Mouse (Mus musculus) adrenal gland, adult 8-10 months (tissue): ENCODE results near the gene Csrnp2. TPM values are rescaled to one million over a fixed set of nuclear protein-coding genes. Genes with fewer than 3 reads are reported as not detected.

Experiments
- DNase-seq: peaks from one replicate; pipeline ENCODE4 v3.0.0; 2022
- total RNA-seq, 4 experiments: library from RNA; stranded (reverse); gene quantifications; 2 replicates each; pipeline ENCODE4 v1.2.4; 2022

The Csrnp2 gene
- total RNA-seq, 4 experiments from 2014 or later: 5.7 to 8.5 (median 6.7) TPM

DNA sequence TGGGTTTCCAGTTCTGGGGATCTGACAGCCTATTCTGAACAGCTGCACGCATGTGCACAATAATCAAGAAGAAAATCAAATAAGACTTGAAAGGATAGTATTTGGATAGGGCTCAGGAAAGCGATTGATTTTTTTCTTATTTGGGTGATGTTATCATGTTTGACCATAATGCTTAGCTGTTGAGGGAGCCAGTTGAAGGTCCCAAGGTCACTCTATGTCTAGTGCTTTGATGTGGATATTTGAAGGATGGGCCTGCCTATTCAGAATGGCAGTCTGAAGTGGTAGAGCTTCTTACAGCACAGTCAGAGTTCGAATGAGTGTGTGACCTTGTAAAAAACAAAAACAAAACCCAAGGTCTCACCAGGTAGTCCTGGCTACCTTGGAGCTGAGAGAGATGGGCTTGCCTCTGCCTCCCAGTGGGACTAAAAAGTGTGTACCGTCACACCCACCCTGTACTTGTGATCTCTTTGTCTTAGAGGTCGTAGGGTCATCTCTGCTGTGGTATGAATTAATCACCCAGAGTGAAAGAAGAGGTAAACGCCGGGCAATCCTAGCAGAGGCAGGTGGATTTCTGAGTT lies 21.3 kb downstream of the Csrnp2 start:
- DNase-seq: no peak

GRCm38 (mm10) chr15:100470037-100470436 lies 25.3 kb downstream of the Csrnp2 start:
- DNase-seq: no peak

- no peak for DNase-seq
These were observed 26.1 kb downstream of the Csrnp2 start for GRCm38 (mm10) chr15:100469189-100469545.

DNA sequence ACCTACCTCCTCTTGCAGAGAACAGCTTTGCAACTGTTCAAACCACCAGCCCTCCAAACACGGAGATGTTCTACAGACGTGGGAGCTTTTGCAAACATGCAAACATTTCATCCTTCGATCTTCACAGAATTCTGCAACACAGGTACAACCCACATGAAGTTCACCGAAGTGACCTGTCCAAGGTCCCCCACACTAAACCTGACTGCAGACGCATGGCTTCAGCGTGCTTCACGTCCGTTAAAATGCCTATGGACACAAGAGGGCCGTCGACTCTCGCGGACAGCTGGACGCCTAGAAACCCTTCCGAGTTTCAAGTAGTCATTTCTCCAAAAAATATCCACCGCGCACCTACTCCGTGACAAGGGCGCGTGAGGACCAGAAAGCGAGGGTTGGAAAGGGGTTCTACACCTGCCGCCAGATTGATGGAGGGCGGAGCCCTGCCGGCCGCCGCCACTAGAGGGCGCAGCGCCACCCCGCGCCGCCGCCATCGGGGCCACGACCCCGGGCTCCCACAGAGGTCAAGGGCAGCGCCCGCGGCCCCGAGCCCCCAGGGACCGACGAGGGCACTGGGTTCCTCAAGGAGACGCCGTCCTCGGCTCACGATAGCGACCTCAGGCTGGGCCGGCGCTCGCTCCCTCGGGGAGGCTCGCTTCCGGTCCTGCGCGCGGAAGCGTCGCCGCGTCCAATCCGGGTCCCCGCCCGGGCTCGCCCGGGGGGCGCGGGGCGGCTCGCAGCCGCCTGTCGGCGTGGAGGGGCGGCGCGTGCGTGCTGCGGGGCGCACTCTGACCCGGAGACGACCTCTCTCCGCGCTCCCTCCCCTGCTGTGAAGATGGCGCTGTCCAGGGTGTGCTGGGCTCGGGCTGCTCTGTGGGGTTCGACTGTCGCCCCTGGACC lies 26.7 kb downstream of the Csrnp2 start, which contains the start of gene Letmd1:
Gene Letmd1 (plus strand): TSS at position 729 of the 894 bp plus-strand sequence.
- DNase-seq: peak; percentile 85

GRCm38 (mm10) chr15:100467738-100468137 lies 27.6 kb downstream of the Csrnp2 start:
- no peak for DNase-seq

- DNase-seq: no peak
These were observed 29.9 kb downstream of the Csrnp2 start for GRCm38 (mm10) chr15:100465432-100465831.

DNA sequence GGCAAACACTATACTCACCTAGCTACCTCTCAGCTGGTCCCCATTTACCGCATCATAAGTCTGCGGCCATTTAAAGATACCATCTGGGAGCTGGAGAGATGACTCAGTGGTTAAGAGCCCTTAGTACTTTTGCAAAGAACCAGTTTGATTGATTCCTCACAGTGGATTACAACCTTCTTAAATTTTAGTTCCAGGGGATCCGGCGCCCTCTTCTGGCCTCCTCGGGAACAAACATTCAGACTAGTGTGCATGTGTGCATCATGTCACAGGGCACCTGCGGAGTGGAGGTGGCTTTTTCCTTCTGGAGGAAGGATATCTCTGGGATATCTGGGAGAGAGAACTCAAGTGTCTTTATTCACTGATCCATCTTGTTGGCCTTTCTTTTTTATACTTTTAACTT lies 31.6 kb downstream of the Csrnp2 start:
- DNase-seq: peak; percentile 64

DNA sequence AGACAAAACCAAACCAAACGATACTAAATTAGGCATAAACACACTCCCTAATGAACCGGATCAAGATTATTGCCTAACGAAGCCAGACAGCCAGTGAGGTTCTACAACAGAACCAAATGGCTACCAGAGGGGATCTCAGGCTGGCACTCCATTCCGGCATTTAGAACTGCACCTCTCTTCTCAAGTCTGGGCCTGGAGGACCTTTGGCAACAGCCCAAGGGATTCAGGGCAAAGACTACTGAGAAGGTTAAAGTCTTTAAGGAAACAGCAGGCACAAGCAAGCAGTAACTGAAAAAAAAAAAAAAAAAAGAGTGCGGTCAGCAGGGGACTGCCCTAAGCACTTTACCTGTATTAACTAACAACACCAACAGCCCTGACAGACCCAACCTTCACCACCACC lies 33.2 kb downstream of the Csrnp2 start:
- DNase-seq: no peak

- no peak for DNase-seq
These were observed 33.6 kb downstream of the Csrnp2 start for GRCm38 (mm10) chr15:100461646-100462045.

DNA sequence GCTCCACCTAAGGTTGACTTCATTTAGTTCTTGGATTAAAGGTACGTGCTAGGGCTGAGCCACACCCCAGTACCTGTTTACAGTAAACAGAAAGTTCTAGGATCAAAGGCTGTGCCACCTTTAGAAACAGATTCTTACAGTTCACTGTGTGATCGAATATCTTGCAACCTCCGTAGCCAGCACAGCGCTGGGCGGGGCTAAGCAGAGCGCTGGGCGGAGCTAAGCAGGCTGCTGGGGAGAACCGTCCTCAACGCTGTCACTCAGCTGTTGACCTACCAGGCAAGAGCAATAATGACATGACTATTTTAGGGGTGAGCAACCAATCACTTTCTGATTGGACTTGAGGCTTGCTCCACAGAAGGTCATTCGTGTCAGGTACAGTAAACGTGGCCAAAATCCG lies 34.3 kb downstream of the Csrnp2 start:
- DNase-seq: no peak

DNA sequence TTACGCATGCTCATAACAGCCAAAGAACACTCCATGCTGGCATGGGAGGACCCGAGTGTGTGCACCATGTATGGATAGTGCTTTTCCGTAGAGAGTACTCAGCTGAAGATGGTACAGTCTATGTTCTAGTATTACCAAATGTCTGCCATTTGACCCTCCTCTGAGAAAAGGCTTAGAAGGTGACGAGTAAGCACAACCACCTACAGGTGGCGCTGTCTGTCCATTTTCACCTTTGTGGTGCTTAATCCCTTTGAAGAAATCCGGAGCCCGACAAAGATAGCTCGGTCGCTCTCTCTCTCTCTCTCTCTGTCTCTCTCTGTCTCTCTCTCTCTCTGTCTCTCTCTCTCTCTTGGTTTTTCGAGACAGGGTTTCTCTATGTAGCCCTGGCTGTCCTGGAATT lies 37.2 kb downstream of the Csrnp2 start:
- DNase-seq: no peak

GRCm38 (mm10) chr15:100457340-100457739 lies 37.9 kb downstream of the Csrnp2 start:
- DNase-seq: no peak

DNA sequence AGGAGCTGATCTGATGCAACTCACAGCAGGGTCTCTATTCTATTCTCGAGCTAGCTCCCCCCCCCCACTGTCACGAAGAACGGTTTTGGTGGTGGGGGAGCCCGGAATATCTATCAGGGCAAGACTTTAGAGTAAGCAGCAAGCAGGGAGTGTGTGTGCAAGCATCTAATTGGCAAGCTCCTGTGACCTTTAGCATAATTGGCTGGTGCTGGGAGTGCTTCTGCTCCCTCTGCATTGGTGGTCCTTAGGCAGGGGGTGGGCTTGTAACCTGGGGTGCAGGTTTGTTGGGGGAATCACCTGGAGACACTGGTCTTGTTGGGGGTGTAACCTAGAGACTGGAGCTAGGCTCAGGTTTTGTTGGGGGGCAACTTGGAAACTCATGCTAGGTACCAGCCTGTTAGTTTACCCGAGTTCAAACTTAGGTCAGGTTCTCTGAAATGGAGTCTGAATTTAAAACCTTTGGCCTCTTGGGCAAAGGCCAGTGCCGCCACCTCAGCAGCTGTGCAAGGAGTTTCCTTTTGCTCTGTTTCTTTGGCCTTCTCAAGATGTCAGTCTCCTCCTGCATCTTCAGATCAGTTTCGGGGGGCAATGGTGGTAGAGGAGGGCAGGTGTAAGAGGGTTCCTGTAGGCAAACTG lies 38.8 kb downstream of the Csrnp2 start:
- no peak for DNase-seq

DNA sequence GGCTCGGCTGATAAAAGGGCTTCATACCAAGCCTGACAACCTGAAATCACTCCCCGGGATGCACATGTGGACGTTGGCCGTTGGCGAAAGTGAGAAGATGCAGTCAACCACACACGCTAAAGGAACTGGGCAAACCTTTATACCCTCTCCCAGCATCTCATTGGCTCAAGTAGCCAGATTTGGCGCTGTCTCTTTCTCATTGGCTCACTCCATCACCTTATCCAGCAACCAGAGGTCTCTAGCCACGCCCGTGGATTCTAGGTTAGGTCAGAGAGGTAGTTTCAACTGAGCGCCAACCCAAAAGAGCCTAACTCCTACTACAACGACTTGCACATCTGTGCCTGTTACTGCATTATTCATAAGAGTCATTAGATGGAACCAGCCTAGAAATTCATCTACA lies 42.8 kb downstream of the Csrnp2 start:
- no peak for DNase-seq

DNA sequence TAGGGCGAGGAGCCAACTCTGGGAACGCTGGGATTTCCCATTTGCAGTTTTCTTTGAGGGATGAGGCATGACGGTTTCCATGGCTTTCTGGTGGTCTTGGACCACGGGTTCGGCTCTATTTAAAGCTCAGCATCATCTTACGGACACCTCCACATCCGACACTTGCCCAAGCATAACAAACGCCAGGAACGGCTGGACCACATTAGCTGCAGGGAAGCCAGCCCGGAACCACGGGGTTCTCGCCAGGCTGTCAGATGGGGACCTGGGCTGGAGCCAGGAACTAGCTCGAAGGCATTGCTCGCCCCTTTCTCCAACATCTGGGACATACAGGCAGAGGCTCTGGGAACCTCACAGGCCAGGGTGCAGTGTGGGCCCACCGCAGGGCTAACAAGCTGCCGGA lies 44.0 kb downstream of the Csrnp2 start:
- no peak for DNase-seq

GRCm38 (mm10) chr15:100449495-100449894 lies 45.8 kb downstream of the Csrnp2 start:
- DNase-seq: no peak

GRCm38 (mm10) chr15:100448572-100448971 lies 46.7 kb downstream of the Csrnp2 start:
- DNase-seq: no peak

DNA sequence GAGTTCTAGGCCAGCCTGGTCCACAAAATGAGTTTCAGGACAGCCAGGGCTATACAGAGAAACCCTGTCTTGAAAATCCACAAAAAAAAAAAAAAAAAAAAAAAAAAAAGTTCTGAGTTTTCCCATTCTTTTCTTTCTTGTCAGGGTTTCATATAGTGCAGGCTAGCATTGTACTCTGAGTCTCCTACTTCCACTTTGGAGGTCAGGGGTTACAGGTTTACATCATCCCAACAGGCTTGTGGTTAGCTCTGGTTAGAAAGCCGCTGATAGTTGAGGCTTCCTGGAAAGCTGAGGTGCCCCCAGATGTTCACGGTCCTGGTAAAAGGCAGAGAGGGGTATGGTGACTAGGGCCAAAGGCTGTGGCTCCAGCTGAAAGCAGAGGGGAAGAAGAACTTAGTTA lies 48.4 kb downstream of the Csrnp2 start:
- DNase-seq: no peak

GRCm38 (mm10) chr15:100443126-100443922 lies 52.0 kb downstream of the Csrnp2 start:
- peak; percentile 88 for DNase-seq

GRCm38 (mm10) chr15:100436518-100436917 lies 58.8 kb downstream of the Csrnp2 start:
- no peak for DNase-seq

- no peak for DNase-seq
These were observed 59.2 kb downstream of the Csrnp2 start for GRCm38 (mm10) chr15:100436112-100436511.

- DNase-seq: no peak
These were observed 62.1 kb downstream of the Csrnp2 start for GRCm38 (mm10) chr15:100433234-100433633.
